Mouse (Mus musculus): ENCODE measurements around the gene 9930022D16Rik. TPM values are rescaled to one million over a fixed set of nuclear protein-coding genes. Genes with fewer than 3 reads are reported as not detected.

Gene 9930022D16Rik
- polyA plus RNA-seq, 1 experiment from 2014 or later = not detected

DNA sequence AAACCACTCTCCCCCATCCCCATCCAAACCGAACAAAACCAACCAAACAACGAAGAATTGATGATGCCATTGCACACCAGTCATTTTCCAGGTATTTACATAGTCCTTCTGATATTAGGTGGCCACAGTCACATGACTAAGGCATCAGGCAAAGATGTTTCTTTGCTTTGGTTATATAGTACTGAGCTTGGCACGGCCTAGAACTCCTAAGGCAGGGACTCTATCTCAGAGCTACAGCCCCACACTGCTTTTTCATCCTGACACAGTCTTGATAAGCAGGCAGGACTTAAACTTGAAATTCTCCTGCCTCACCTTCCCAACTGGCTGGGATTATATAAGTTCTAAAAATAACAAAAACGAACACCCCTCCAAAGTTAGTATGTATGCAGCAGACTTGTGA, 51.4 kb downstream of the 9930022D16Rik start:
- no peaks in the 10 kb centered on the region for H3K4me1 ChIP-seq (ENCODE audit: control insufficient read depth, insufficient read depth, low read depth, low read length)
- 96% methylated on average over 4 of the region's 4 CpGs for WGBS
- no peaks in the 10 kb centered on the region for H3K9me3 ChIP-seq (ENCODE audit: control insufficient read depth, low read length)
- ATAC-seq = no peak
- H3K4me3 ChIP-seq (ENCODE audit: low read length) = no peak overlapping the region
- no peak overlapping the region for H3K27ac ChIP-seq (ENCODE audit: low read depth, low read length)
- H3K36me3 ChIP-seq (ENCODE audit: control insufficient read depth, insufficient read depth, low read length) = 0 out of 2 replicates have a peak, but pooled peaks cover 3% of the 10 kb centered on the region
- no peaks in the 10 kb centered on the region for H3K27me3 ChIP-seq (replicated peaks; ENCODE audit: control insufficient read depth, insufficient read depth, low read length)
- H3K9ac ChIP-seq (ENCODE audit: low read depth, low read length) = no peak overlapping the region
- no peak overlapping the region for H3K4me2 ChIP-seq (ENCODE audit: low read length)

DNA sequence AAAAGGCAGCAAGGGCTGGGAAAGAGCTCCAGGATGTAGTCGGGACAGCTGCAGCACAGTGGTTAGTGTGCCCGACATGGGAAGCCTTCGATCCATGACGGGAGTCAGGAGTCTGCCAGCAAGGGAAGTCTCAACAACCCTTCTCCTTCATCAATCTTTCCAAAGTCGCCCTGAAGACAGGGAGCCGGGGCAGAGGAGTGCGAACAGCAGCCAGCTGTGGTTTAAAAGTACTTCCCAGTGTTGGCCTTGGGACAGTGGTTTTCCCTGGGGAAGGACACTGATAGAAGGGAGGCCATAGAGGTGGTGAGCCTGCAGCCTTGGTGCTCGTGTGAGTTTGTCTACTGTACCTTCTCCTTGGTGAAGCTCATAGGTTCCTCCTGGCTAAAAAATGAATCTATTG, 53.3 kb downstream of the 9930022D16Rik start:
- 0 out of 2 replicates have a peak, but pooled peaks cover 3% of the 10 kb centered on the region for H3K36me3 ChIP-seq (ENCODE audit: control insufficient read depth, insufficient read depth, low read length)
- ATAC-seq = no peak
- H3K4me2 ChIP-seq (ENCODE audit: low read length) = no peak overlapping the region
- H3K27ac ChIP-seq (ENCODE audit: low read depth, low read length) = no peak overlapping the region
- no peaks in the 10 kb centered on the region for H3K27me3 ChIP-seq (replicated peaks; ENCODE audit: control insufficient read depth, insufficient read depth, low read length)
- H3K9ac ChIP-seq (ENCODE audit: low read depth, low read length) = no peak overlapping the region
- H3K4me3 ChIP-seq (ENCODE audit: low read length) = no peak overlapping the region
- H3K9me3 ChIP-seq (ENCODE audit: control insufficient read depth, low read length) = no peaks in the 10 kb centered on the region
- H3K4me1 ChIP-seq (ENCODE audit: control insufficient read depth, insufficient read depth, low read depth, low read length) = peaks cover 6% of the 10 kb centered on the region
- whole genome bisulfite sequencing = 79% methylated on average over 8 of the region's 8 CpGs

DNA sequence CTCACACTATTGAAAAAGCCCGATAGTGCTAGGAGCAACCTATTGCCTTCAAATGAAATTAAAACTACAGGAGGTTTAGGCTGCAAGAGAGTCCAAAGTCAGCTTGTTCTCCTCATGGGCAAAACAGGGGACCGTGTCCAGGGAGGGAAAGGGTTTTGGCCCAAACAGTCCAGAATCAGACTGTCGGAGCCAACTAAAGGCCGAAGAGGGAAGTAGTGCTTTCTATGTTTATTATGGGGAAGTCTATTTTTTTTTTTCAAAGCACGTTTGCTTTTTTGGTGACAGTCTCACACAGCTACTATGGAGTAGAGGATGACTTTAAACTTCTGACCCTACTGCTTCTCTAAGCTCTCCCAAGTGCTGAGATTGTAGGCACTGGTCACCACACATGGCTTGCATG, 54.4 kb downstream of the 9930022D16Rik start:
- Histone ChIP-seq H3K4me1 (ENCODE audit: control insufficient read depth, insufficient read depth, low read depth, low read length) (peaks cover 9% of the 10 kb centered on the region), H3K27ac (ENCODE audit: low read depth, low read length) (no peak overlapping the region), H3K36me3 (ENCODE audit: control insufficient read depth, insufficient read depth, low read length) (no peaks in the 10 kb centered on the region), H3K27me3 (replicated peaks; ENCODE audit: control insufficient read depth, insufficient read depth, low read length) (no peaks in the 10 kb centered on the region), H3K9ac (ENCODE audit: low read depth, low read length) (no peak overlapping the region), H3K4me3 (ENCODE audit: low read length) (no peak overlapping the region), H3K9me3 (ENCODE audit: control insufficient read depth, low read length) (no peaks in the 10 kb centered on the region), H3K4me2 (ENCODE audit: low read length) (no peak overlapping the region)
- WGBS = 88% methylated on average over 5 of the region's 5 CpGs
- ATAC-seq = no peak

Small RNAs within 50 kb of the gene (microRNA-seq; reads per million reads assigned to microRNA genes)
- gene Gm25540 = not detected

Other genes starting within 250 kb of the 9930022D16Rik start
- 14.5 and 15.6 TPM in 2 replicates for gene Rgs9, start 115.8 kb upstream of the 9930022D16Rik start, polyA plus RNA-seq (2015; fragmentation: Nextera tagmentation; extraction: Ambion mirVana)
- 20.5 and 21.3 TPM in 2 replicates for gene Gna13, start 51.1 kb upstream of the 9930022D16Rik start, polyA plus RNA-seq (2015; fragmentation: Nextera tagmentation; extraction: Ambion mirVana)
- gene Amz2, start 12.0 kb downstream of the 9930022D16Rik start, polyA plus RNA-seq (2015; fragmentation: Nextera tagmentation; extraction: Ambion mirVana) = 57.1 and 59.4 TPM in 2 replicates
- gene Arsg, start 59.5 kb downstream of the 9930022D16Rik start, polyA plus RNA-seq (2015; fragmentation: Nextera tagmentation; extraction: Ambion mirVana) = 8.0 and 9.0 TPM in 2 replicates
- gene Slc16a6, start 59.7 kb downstream of the 9930022D16Rik start, polyA plus RNA-seq (2015; fragmentation: Nextera tagmentation; extraction: Ambion mirVana) = 5.4 and 6.4 TPM in 2 replicates
- 18.9 and 21.2 TPM in 2 replicates for gene Wipi1, start 198.1 kb downstream of the 9930022D16Rik start, polyA plus RNA-seq (2015; fragmentation: Nextera tagmentation; extraction: Ambion mirVana)
- 475 and 504 TPM in 2 replicates for gene Prkar1a, start 235.5 kb downstream of the 9930022D16Rik start, polyA plus RNA-seq (2015; fragmentation: Nextera tagmentation; extraction: Ambion mirVana)

Data from hindbrain, embryonic 16.5 days (tissue).